Mouse (Mus musculus) CD4-positive helper T cell, adult 2 months (primary cell): ENCODE measurements around the gene Arf6.

Experiments
- DNase-seq: peaks from one replicate; pipeline ENCODE4 v3.0.0-alpha.2; 2012; ENCODE audit warnings: low read depth, missing footprints, low spot score

Gene Arf6

DNA sequence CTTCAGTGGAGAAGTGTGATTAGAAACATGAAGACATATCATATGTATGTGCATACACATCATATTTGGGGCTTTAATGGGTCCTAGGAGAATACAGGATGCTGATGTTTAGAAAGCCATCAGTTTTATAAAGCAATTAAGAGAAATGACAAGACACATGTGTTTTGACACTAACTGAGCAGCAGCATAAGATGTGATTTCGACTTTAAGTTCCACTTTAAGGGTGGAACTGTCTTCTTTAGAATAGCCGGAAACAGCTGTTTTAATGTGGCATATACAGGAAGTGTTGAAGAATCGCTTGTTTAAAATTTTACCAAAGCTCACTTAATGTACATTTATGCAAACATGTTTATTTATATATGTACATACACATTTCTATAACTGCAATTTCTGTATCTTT lies 41.4 kb downstream of the Arf6 start:
- peak; percentile 46 for DNase-seq

- DNase-seq: no peak
Measured at GRCm38 (mm10) chr12:69414826-69415572, 43.0 kb downstream of the Arf6 start.

- peak; percentile 49 for DNase-seq
Measured at GRCm38 (mm10) chr12:69416793-69417192, 44.8 kb downstream of the Arf6 start.

GRCm38 (mm10) chr12:69417701-69418291 lies 45.8 kb downstream of the Arf6 start:
- DNase-seq: no peak

DNA sequence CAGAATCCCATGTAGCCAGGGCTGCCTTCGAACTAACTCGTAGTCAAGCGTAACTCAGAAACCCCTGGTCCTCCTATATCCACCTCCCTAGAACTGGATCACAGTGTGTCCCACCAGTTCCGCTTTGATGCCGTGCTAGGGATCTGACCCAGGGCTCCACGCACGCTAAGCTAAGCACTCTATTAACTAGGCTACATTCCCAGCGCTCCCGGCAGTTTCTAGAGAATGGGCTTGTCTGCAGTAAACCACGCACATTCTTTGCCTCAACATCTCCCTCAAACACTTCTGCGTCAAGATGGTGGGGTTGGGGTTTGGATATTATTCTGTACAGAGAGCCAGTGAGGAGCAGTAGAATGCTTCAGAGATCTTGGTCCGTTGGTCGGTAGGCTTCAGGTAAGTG lies 46.7 kb downstream of the Arf6 start:
- no peak for DNase-seq

DNA sequence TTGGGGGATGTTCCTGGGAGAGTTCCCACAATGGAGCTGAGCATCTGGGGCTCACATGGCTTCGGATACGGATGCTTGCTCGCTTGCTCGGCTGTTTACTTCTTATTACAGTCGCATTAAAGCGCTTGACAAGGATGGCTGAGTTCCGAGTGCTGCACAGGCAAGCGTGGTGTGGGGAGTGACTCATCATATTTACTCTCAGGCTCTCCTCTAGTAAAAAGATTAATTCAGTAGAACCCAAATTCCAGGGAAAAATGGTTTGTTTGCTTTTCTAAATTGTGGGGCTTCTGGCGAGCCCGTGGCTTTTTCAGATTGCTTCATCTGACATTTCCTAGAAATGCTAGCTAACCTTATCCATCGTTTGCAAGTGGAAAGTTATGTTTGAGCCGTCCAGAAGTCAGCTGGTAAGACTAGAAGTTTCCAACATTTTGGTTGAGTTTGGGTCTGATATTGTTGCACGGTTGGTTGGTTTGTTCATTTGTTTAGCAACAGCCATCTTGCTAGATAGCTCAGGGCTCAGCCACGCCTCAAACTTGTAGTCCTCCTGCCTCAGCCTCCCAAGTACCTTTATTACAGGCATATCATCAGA lies 47.2 kb downstream of the Arf6 start:
- no peak for DNase-seq

GRCm38 (mm10) chr12:69419606-69420005 lies 47.7 kb downstream of the Arf6 start:
- DNase-seq: no peak

DNA sequence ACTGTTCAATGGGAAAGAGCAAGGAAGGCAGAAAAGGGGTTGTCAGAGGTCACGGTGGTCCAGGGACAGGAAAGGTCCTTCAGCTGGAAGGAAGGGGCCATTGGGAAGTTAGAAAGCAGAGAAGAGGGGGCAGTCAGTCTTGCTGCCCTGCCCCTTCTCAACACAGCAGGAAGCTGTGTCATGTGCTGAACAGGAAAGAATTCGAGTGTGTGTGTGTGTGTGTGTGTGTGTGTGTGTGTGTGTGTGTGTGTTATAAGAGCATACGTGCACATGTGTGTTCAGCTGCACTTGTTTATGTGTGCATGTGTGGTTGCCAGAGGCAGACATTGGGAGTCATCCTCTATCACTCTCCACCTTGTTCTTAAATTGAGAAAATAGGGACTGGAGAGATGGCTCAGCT lies 48.8 kb downstream of the Arf6 start:
- DNase-seq: peak; percentile 64

- DNase-seq: peak; percentile 87
Measured at GRCm38 (mm10) chr12:69422827-69423537, 51.0 kb downstream of the Arf6 start.
